Mouse (Mus musculus): ENCODE measurements around the gene Rhoa. TPM values are rescaled to one million over a fixed set of nuclear protein-coding genes. Genes with fewer than 3 reads are reported as not detected.
"Not testable (repeated sequence)": the region's sequence is repeated elsewhere in the genome, so short reads cannot be mapped to it uniquely, and the experiment has no call there.

The Rhoa gene
- total RNA-seq, 2 experiments from 2014 or later, result 91.8 to 111 TPM

- not testable (repeated sequence) for DNase-seq (ENCODE audit: low spot score)
Observed at GRCm38 (mm10) chr9:108287526-108288238, 18.2 kb upstream of the Rhoa start.

GRCm38 (mm10) chr9:108289347-108289746, 16.6 kb upstream of the Rhoa start:
- no peak for DNase-seq (ENCODE audit: low spot score)

GRCm38 (mm10) chr9:108290016-108290750, 15.7 kb upstream of the Rhoa start, which contains the start of gene Nicn1:
TSS of gene Nicn1 (plus strand) at chr9:108290429.
- peak; percentile 95 for DNase-seq (ENCODE audit: low spot score)

- no peak for DNase-seq (ENCODE audit: low spot score)
Observed at GRCm38 (mm10) chr9:108290773-108291172, 15.2 kb upstream of the Rhoa start.

- no peak for DNase-seq (ENCODE audit: low spot score)
Observed at GRCm38 (mm10) chr9:108296453-108297355, 9.2 kb upstream of the Rhoa start, which contains the start of gene Amt. TSS of gene Amt (plus strand) at chr9:108296853.

GRCm38 (mm10) chr9:108301853-108302252, 4.1 kb upstream of the Rhoa start:
- DNase-seq (ENCODE audit: low spot score), result no peak

- DNase-seq (ENCODE audit: low spot score), result no peak
Observed at GRCm38 (mm10) chr9:108304716-108305115, 1.2 kb upstream of the Rhoa start.

- DNase-seq (ENCODE audit: low spot score), result no peak
Observed at GRCm38 (mm10) chr9:108305170-108305569, 759 bp upstream of the Rhoa start.

GRCm38 (mm10) chr9:108306571-108306980, 647 bp downstream of the Rhoa start:
- DNase-seq (ENCODE audit: low spot score), result peak; percentile 76

GRCm38 (mm10) chr9:108307021-108307807, 1.3 kb downstream of the Rhoa start:
- no peak for DNase-seq (ENCODE audit: low spot score)

GRCm38 (mm10) chr9:108308141-108308540, 2.2 kb downstream of the Rhoa start:
- no peak for DNase-seq (ENCODE audit: low spot score)

- DNase-seq (ENCODE audit: low spot score), result no peak
Observed at GRCm38 (mm10) chr9:108317572-108317971, 11.6 kb downstream of the Rhoa start.

- DNase-seq (ENCODE audit: low spot score), result no peak
Observed at GRCm38 (mm10) chr9:108318462-108318861, 12.5 kb downstream of the Rhoa start.

GRCm38 (mm10) chr9:108322054-108322453, 16.1 kb downstream of the Rhoa start:
- DNase-seq (ENCODE audit: low spot score), result not testable (repeated sequence)

GRCm38 (mm10) chr9:108324784-108325183, 18.9 kb downstream of the Rhoa start:
- DNase-seq (ENCODE audit: low spot score), result no peak

- DNase-seq (ENCODE audit: low spot score), result no peak
Observed at GRCm38 (mm10) chr9:108325811-108326210, 19.9 kb downstream of the Rhoa start.

- DNase-seq (ENCODE audit: low spot score), result no peak
Observed at GRCm38 (mm10) chr9:108337848-108338550, 32.1 kb downstream of the Rhoa start.

- DNase-seq (ENCODE audit: low spot score), result no peak
Observed at GRCm38 (mm10) chr9:108338551-108338885, 32.6 kb downstream of the Rhoa start.

GRCm38 (mm10) chr9:108338886-108339781, 33.2 kb downstream of the Rhoa start, which contains the start of gene Gpx1:
TSS of gene Gpx1 (plus strand) at chr9:108338903.
- DNase-seq (ENCODE audit: low spot score), result peak; percentile 91
